Mouse (Mus musculus) left cerebral cortex, postnatal 25 days (tissue): ENCODE results near the gene Plce1. TPM values are rescaled to one million over a fixed set of nuclear protein-coding genes. Genes with fewer than 3 reads are reported as not detected.
"Not testable (repeated sequence)": the region's sequence is repeated elsewhere in the genome, so short reads cannot be mapped to it uniquely, and the experiment has no call there.

Source experiments
- DNase-seq, 2 experiments: peaks; one replicate each; pipeline ENCODE4 v3.0.0; 2022; ENCODE audit warnings: low spot score in 2 of 2, mixed read lengths in 1 of 2
- intact Hi-C: fragments of 180-260 bp; cut with DNase I; formaldehyde crosslinking; loops from one replicate; pipeline ENCODE4 v1.15.1; 2025
- total RNA-seq, 2 experiments: library from RNA; stranded (reverse); gene quantifications; 2 replicates each; pipeline ENCODE4 v1.2.3; 2021

Gene Plce1
- total RNA-seq, 2 experiments from 2014 or later, result 6.2 to 9.1 TPM

DNA sequence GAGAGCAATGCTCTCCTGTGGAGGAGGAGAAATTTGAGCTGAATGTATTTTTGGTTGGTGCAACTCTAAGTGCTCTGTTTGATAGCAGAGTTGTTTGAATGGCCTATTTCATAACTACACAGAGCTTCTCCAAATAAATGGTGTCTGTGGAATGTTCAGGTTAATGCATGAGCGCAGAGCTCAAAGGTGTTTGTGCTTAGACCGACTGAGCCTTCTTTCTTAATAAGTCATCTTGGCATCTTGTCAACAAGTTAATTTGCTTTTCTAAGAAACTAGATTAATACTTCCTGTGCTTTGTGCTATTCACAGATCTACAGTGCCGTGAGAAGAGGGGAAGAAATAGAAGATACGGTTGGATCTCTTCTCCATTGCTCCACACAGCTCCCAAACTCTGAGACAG, 139.2 kb downstream of the Plce1 start:
- no peak for DNase-seq
- intact Hi-C loops, result no loop called here

DNA sequence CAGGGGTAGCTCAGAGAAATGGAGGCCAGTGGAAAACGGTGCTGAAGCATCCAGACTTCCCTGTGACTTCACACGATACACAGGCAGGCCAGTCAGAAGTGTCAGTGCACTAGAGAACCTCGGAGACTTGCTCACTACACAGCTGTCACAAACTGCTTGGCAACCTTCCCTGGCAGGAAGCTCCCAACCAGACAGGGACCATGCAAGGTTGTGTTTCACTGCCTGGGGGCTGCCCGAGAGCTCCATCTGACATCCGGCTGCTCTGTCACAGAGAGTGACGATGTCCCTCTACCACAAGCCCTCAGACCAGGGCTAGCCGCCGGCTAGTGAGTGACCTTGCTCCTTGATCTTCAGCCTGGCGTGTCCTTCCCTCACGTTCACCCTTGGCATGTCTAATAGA, 140.6 kb downstream of the Plce1 start:
- peak in 1 of 2 experiments; percentile 5 for DNase-seq
- intact Hi-C loops, result no loop called here

DNA sequence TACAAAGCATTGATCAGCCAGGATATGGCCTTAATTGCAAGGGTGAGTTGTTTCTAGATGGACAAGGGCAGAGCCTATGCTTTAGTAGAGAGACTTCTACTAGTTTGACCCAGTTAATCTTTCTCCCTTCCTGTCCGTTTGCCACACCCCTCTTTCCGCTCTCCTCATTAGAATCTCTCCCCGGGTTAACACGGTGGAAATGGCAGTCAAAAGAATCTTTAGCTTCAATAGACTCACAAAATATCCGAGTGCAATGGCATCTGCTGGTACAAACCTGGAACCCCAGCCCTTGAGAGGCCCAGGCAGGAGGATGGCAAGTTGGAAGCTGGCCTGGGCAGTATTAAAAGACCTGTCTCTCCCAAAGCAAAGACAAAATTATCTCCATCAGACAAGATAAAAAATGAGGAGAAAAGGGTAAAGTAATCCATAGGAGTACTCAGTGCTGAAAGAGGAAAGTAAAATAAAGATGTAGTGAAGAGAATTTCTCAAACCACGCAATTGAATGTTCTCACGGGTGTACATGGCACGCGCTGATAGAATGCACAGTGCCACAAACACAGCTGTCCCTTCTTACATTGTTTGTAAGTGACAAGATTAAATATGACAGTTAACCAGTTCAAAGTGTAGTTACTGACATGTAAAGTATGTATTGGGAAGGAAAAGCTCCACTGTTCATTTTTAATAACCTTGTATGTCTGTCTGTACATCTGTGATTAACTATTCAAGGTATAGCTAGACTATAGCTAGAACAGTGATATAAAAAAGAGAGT, 145.5 kb downstream of the Plce1 start:
- DNase-seq, result no peak
- intact Hi-C loops, result no loop called here

GRCm38 (mm10) chr19:38627075-38627768, 146.3 kb downstream of the Plce1 start:
- no peak for DNase-seq
- intact Hi-C loops, result no loop called here

DNA sequence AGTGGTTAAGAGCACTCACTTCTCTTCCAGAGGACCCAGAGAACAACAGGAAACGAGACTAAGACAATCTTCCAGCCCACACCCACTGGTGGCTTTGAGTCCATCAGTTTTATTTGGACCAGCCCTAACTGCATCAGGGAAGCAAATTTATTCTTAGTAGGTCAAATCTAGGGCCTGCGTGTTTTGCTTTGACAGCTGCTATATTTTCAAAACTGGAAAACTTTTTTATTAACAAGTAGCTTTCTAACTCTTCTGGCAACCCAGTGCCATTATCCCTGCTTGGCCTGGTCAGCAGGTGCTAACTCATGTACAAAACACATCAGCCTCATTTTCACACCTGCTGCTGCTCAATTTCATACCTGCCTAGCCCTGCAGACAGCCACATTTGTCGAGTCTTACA, 151.3 kb downstream of the Plce1 start:
- intact Hi-C loops, result no loop called here
- DNase-seq, result no peak

DNA sequence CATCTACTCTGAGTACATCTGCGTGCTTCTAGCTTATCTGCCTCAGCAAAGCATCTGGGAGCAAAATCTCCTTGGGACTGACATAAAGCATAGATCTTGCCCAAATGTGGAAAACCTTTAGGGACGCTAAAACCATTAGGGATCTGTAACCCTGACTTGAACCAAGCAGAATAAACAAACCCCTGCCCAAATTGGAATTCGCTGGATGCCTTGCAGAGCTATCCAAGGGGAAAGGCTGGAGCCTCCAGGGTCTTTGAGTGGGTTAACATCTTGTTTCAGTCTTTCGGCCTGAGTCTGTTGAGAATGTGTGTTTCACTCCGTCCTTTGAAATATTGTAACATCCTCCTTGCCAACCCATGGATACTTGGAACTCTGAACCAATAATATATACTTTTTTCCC, 152.4 kb downstream of the Plce1 start:
- DNase-seq, result no peak
- intact Hi-C loops, result no loop called here

GRCm38 (mm10) chr19:38639050-38639449, 158.1 kb downstream of the Plce1 start:
- intact Hi-C loops, result no loop called here
- DNase-seq, result no peak

- intact Hi-C loops, result no loop called here
- peak in 1 of 2 experiments; percentile 8 for DNase-seq
Observed at GRCm38 (mm10) chr19:38639805-38640204, 158.9 kb downstream of the Plce1 start.

DNA sequence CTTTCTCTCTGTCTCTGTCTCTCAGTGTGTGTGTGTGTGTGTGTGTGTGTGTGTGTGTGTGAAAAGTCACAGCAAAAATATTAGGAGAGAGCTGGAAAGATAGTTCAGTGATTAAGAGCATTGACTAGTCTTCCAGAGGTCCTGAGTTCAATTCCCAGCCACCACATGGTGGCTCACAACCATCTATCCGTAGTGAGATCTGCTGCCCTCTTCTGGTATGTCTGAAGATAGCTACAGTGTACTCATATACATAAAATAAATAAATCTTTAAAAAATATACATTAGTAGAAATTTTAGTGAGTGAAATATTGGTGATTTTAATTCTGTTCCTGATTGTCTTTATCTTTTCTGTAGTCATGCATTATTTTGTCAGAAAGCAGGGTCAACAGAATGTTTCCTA, 161.6 kb downstream of the Plce1 start:
- DNase-seq, intact Hi-C loops: not testable (repeated sequence)

- no peak for DNase-seq
- intact Hi-C loops, result no loop called here
Observed at GRCm38 (mm10) chr19:38644871-38645595, 164.1 kb downstream of the Plce1 start.

GRCm38 (mm10) chr19:38657980-38658379, 177.1 kb downstream of the Plce1 start:
- intact Hi-C loops, result no loop called here
- no peak for DNase-seq

DNA sequence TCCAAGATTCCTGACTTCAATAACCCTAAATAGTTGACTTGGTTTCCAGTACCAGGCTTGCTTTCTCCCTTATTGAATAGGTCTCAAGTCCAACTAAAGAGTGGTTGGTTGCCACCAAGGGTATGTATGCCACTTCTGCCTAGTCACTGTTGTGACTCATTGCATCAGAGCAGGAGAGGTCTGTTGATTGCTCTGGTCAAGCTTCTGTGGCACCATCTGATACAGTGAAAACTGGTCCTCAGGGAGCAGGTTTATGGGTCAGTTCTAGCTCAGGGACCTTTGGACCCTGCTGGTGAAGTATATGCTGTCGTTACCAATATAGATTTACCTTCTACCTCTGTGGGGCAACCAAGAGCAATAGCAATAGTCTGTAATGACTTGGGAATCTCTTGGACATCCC, 184.5 kb downstream of the Plce1 start:
- intact Hi-C loops, result no loop called here
- no peak for DNase-seq

GRCm38 (mm10) chr19:38672015-38672600, 191.2 kb downstream of the Plce1 start:
- no peak for DNase-seq
- intact Hi-C loops, result no loop called here

DNA sequence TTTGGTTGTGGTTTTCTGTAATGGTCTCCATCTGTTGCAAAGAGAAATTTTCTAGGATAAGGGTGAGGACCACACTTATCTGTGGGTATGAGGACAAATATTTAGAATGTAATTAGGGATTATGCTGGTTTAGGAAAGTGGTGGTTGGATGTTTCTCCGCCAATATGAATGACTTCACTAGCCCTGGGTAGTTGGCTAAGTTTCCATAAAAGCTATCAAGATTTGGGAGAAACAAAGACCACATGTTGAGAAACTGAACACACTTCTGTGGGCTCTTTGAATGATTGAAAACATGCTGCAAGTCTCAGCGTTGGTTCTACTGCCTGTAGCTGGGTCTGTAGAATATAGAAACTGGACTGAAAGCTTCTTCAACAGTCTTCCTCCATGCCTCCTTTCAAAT, 193.0 kb downstream of the Plce1 start:
- intact Hi-C loops, result no loop called here

GRCm38 (mm10) chr19:38678655-38679054, 197.7 kb downstream of the Plce1 start:
- intact Hi-C loops, result no loop called here
- DNase-seq, result no peak

More for the DNA sequence above, 193.0 kb downstream of the Plce1 start:
- DNase-seq, result no peak

GRCm38 (mm10) chr19:38679520-38679919, 198.6 kb downstream of the Plce1 start:
- no peak for DNase-seq
- intact Hi-C loops, result no loop called here

GRCm38 (mm10) chr19:38687326-38687725, 206.4 kb downstream of the Plce1 start:
- intact Hi-C loops, result no loop called here

DNA sequence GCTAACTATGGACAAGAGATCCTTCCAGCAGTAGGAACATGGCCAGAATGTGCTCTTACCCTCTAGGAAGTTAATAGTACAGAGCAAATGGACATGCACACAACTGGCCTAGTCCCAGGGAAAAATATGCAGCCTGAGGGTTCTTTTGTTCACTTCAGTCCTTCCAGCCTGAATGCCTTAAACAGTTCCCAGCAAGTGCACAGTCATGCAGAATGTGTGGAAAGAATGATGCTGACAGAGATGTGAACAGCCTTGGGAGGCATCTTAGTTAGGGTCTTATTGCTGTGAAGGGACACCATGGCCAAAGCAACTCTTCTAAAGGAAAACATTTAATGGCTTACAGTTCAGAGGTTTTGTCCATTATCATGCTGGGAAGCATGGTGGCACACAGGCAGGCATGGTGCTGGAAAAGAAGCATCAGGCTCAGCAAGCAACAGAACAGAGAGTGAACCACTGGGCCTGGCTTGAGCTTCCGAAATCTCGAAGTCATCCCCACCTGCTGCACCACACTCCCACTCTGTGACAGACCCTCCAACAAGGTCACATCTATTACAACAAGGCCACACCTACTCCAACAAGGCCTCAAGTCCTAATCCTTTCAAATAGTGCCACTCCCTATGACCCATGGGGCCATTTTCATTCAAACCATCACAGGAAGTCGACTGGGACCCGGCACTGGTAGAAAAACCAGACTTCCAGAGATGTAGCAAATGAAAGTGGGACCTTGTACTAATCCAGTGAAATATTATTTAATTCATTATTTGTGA, 208.0 kb downstream of the Plce1 start:
- intact Hi-C loops, result no loop called here
- DNase-seq, result no peak

More at GRCm38 (mm10) chr19:38687326-38687725, 206.4 kb downstream of the Plce1 start:
- no peak for DNase-seq

DNA sequence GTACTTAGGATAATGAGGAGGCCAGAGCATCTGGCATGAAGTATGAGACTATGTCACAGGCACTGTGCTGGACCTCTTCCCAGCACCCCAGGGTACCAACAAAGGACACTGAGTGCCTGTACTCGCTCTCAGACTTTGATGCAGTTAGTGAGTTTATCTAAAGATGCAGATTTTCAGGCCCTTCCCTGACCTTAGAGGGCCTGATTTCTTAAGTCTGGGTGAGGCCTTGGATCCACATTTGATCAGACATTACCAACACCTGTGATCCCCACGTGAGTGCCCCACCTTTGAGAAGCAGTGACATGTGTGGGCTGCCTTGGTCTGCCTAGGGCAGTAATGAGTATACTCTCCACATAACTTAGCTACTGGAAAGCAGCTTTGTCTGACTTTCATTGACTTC, 209.4 kb downstream of the Plce1 start:
- no peak for DNase-seq
- intact Hi-C loops, result no loop called here
